Mouse (Mus musculus): ENCODE results near the gene Fam71b. TPM values are rescaled to one million over a fixed set of nuclear protein-coding genes. Genes with fewer than 3 reads are reported as not detected.

The Fam71b gene
- not detected in 2 replicates for polyA plus RNA-seq (2015; fragmentation: Nextera tagmentation; extraction: Ambion mirVana)

- Histone ChIP-seq H3K4me1 (replicated peaks) (no peaks in the 10 kb centered on the region), H3K9me3 (replicated peaks) (no peaks in the 10 kb centered on the region), H3K27me3 (no peaks in the 10 kb centered on the region), H3K4me2 (no peak within 1 kb of the TSS), H3K27ac (no peak within 1 kb of the TSS), H3K4me3 (no peak within 1 kb of the TSS), H3K9ac (no peak within 1 kb of the TSS), H3K36me3 (no peaks in the 10 kb centered on the region)
- 55% methylated on average over 13 of the region's 13 CpGs for WGBS
- ATAC-seq (replicated peaks; ENCODE audit: insufficient number of reproducible peaks, insufficient read depth, low FRiP score, low read depth) = no peak
Observed at GRCm38 (mm10) chr11:46396167-46396859, at the start of gene Fam71b. Gene Fam71b, plus strand, starts transcription at chr11:46396559.

- no peak for ATAC-seq (replicated peaks; ENCODE audit: insufficient number of reproducible peaks, insufficient read depth, low FRiP score, low read depth)
Observed at GRCm38 (mm10) chr11:46347756-46348155, 48.6 kb upstream of the Fam71b start.

GRCm38 (mm10) chr11:46348416-46348815 is 47.9 kb upstream of the Fam71b start:
- H3K4me2 ChIP-seq = no peak overlapping the region
- H3K36me3 ChIP-seq = no peaks in the 10 kb centered on the region
- no peak overlapping the region for H3K27ac ChIP-seq
- 73% methylated on average over 3 of the region's 3 CpGs for WGBS
- no peaks in the 10 kb centered on the region for H3K27me3 ChIP-seq
- no peak overlapping the region for H3K4me3 ChIP-seq
- peaks cover 8% of the 10 kb centered on the region for H3K4me1 ChIP-seq (replicated peaks)
- no peak for ATAC-seq (replicated peaks; ENCODE audit: insufficient number of reproducible peaks, insufficient read depth, low FRiP score, low read depth)
- no peaks in the 10 kb centered on the region for H3K9me3 ChIP-seq (replicated peaks)
- no peak overlapping the region for H3K9ac ChIP-seq

More at GRCm38 (mm10) chr11:46347756-46348155, 48.6 kb upstream of the Fam71b start:
- Histone ChIP-seq H3K9ac (no peak overlapping the region), H3K27me3 (no peaks in the 10 kb centered on the region), H3K9me3 (replicated peaks) (no peaks in the 10 kb centered on the region), H3K36me3 (no peaks in the 10 kb centered on the region), H3K4me1 (replicated peaks) (peaks cover 10% of the 10 kb centered on the region), H3K4me2 (no peak overlapping the region), H3K4me3 (no peak overlapping the region), H3K27ac (no peak overlapping the region)
- 78% methylated on average over 5 of the region's 5 CpGs for WGBS

GRCm38 (mm10) chr11:46349681-46350410 is 46.5 kb upstream of the Fam71b start:
- Histone ChIP-seq H3K27me3 (no peaks in the 10 kb centered on the region), H3K36me3 (no peaks in the 10 kb centered on the region), H3K27ac (no peak overlapping the region), H3K9me3 (replicated peaks) (no peaks in the 10 kb centered on the region), H3K4me2 (no peak overlapping the region), H3K4me1 (replicated peaks) (no peaks in the 10 kb centered on the region), H3K9ac (no peak overlapping the region), H3K4me3 (no peak overlapping the region)
- no peak for ATAC-seq (replicated peaks; ENCODE audit: insufficient number of reproducible peaks, insufficient read depth, low FRiP score, low read depth)
- 62% methylated on average over 2 of the region's 2 CpGs for WGBS

DNA sequence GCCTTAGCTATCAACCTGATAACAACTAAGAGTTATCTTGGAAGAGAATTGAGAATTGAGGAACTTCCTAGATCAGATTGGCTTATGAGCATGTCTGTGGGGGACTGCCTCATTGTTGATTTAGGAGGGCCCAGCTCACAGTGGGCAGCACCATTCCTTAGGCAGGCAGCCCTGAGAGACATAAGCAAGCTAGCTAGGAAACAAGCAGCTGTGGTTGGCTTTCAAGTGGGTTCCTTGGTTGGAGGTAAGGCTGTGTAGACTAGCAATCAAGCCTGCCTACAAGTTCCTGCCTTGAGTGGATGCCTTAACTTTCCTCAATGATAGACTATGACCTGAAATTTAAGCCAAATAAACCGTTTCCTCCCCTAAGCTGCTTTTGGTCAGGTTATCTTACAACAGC is 38.0 kb upstream of the Fam71b start:
- WGBS = 70% methylated on average over 1 of the region's 1 CpGs
- Histone ChIP-seq H3K4me1 (replicated peaks) (no peaks in the 10 kb centered on the region), H3K36me3 (no peaks in the 10 kb centered on the region), H3K9ac (no peak overlapping the region), H3K9me3 (replicated peaks) (no peaks in the 10 kb centered on the region), H3K4me2 (no peak overlapping the region), H3K4me3 (no peak overlapping the region), H3K27ac (no peak overlapping the region), H3K27me3 (no peaks in the 10 kb centered on the region)
- ATAC-seq (replicated peaks; ENCODE audit: insufficient number of reproducible peaks, insufficient read depth, low FRiP score, low read depth) = no peak

- no peak overlapping the region for H3K4me3 ChIP-seq
- H3K9me3 ChIP-seq (replicated peaks) = no peaks in the 10 kb centered on the region
- H3K36me3 ChIP-seq = no peaks in the 10 kb centered on the region
- no peak for ATAC-seq (replicated peaks; ENCODE audit: insufficient number of reproducible peaks, insufficient read depth, low FRiP score, low read depth)
- no peaks in the 10 kb centered on the region for H3K27me3 ChIP-seq
- H3K4me2 ChIP-seq = no peak overlapping the region
- WGBS = 61% methylated on average over 2 of the region's 2 CpGs
- no peaks in the 10 kb centered on the region for H3K4me1 ChIP-seq (replicated peaks)
- H3K9ac ChIP-seq = no peak overlapping the region
- no peak overlapping the region for H3K27ac ChIP-seq
Observed at GRCm38 (mm10) chr11:46360991-46361665, 35.2 kb upstream of the Fam71b start.

DNA sequence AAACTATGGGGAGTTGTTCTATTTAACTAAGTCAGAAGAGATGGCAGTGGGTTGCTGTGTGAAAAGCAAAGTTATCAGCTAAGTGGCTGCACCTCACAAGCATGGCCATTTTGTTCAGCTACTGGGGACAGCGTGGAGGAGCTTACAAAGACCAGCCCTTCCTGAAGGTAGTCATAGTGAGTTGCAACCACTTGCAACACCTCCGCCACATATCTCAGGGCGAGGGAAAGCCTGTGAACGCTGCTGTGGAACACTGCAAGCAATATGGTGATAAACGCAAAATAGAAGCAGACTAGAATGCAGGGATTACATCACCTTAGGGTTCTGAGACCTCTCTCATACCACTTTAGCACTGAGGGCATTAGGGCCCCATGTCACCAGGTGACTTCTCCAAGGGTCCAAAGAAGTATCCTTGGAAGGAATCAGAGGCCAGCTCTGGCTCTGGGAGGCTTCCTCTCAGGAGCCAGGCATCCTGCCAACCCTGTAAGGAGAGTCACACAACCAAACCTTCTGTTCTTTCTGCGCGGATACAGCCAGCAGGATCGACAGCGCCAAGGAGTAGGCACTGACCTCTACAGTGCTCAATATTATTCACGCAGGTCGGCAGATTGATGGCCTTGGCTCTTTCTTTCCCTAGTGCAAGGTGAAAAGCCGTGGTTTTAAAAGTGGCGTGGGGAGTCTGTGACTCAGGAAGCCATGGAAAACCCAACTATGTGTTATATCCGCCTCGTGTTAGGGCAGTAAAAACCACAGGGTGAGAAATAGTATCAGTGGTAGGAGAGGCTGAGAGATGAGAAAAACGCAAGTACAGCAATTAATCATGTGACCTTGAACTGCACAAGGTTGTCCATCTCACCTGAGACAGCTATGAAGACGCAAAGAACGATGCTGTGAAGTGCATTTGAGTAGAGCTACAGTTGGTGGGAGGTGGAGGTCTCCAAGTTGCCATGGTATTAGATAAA is 34.0 kb upstream of the Fam71b start:
- 81% methylated on average over 18 of the region's 18 CpGs for WGBS

DNA sequence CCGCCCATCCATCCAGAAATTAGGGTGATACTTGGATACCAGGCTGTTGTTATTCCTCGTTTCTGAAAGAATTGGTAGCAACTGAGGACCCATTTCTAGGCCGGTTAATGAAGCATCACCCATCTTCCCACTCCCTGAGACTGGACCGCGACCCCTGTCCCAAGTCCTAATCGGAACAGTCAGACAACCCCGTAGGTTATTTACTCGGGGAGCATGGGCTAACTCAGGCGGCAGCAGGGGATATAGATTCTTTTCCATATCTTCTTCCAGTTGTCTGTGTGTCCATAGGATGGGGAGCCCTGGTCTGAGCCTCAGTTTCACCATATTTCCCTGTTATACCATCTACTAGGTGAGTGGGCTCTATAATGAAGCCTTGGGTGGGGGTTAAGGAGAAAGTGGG is 32.5 kb upstream of the Fam71b start:
- no peak overlapping the region for H3K4me3 ChIP-seq
- H3K9me3 ChIP-seq (replicated peaks) = no peaks in the 10 kb centered on the region
- H3K4me1 ChIP-seq (replicated peaks) = no peaks in the 10 kb centered on the region
- no peaks in the 10 kb centered on the region for H3K27me3 ChIP-seq
- WGBS = 90% methylated on average over 9 of the region's 9 CpGs
- no peak overlapping the region for H3K4me2 ChIP-seq
- H3K27ac ChIP-seq = no peak overlapping the region
- H3K9ac ChIP-seq = no peak overlapping the region
- H3K36me3 ChIP-seq = no peaks in the 10 kb centered on the region
- no peak for ATAC-seq (replicated peaks; ENCODE audit: insufficient number of reproducible peaks, insufficient read depth, low FRiP score, low read depth)

More for the DNA sequence above, 34.0 kb upstream of the Fam71b start:
- no peaks in the 10 kb centered on the region for H3K9me3 ChIP-seq (replicated peaks)
- no peak for ATAC-seq (replicated peaks; ENCODE audit: insufficient number of reproducible peaks, insufficient read depth, low FRiP score, low read depth)
- no peaks in the 10 kb centered on the region for H3K36me3 ChIP-seq
- no peaks in the 10 kb centered on the region for H3K4me1 ChIP-seq (replicated peaks)
- no peaks in the 10 kb centered on the region for H3K27me3 ChIP-seq
- no peak overlapping the region for H3K9ac ChIP-seq
- no peak overlapping the region for H3K4me2 ChIP-seq
- H3K27ac ChIP-seq = no peak overlapping the region
- no peak overlapping the region for H3K4me3 ChIP-seq

DNA sequence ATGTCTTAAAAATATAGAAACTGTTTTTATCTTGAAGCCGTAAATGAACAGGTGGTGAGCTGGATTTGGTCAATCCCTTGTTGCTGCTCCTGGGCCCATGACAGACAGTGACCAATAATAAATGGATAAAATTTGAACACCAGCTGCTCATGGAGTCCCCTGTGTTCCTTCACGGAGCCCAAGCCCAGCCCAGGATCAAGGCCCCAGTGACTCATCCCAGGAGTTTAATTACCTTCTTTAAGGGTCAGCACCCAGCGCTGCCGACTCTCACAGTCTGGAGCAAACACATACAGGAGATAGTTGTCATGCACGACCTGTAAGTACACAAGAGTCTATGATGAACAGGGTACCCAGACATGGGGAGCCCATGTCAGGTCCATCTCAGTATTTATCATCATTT is 30.6 kb upstream of the Fam71b start:
- Histone ChIP-seq H3K4me2 (no peak overlapping the region), H3K9ac (no peak overlapping the region), H3K9me3 (replicated peaks) (no peaks in the 10 kb centered on the region), H3K4me1 (replicated peaks) (no peaks in the 10 kb centered on the region), H3K27ac (no peak overlapping the region), H3K36me3 (no peaks in the 10 kb centered on the region), H3K27me3 (no peaks in the 10 kb centered on the region), H3K4me3 (no peak overlapping the region)
- 83% methylated on average over 5 of the region's 5 CpGs for WGBS
- ATAC-seq (replicated peaks; ENCODE audit: insufficient number of reproducible peaks, insufficient read depth, low FRiP score, low read depth) = no peak

GRCm38 (mm10) chr11:46366357-46366756 is 30.0 kb upstream of the Fam71b start:
- Histone ChIP-seq H3K36me3 (no peaks in the 10 kb centered on the region), H3K4me3 (no peak overlapping the region), H3K9me3 (replicated peaks) (no peaks in the 10 kb centered on the region), H3K4me1 (replicated peaks) (no peaks in the 10 kb centered on the region), H3K9ac (no peak overlapping the region), H3K27ac (no peak overlapping the region), H3K27me3 (no peaks in the 10 kb centered on the region), H3K4me2 (no peak overlapping the region)
- WGBS = 63% methylated on average over 3 of the region's 3 CpGs
- no peak for ATAC-seq (replicated peaks; ENCODE audit: insufficient number of reproducible peaks, insufficient read depth, low FRiP score, low read depth)

GRCm38 (mm10) chr11:46370457-46370856 is 25.9 kb upstream of the Fam71b start:
- WGBS = 85% methylated on average over 4 of the region's 4 CpGs
- H3K9ac ChIP-seq = no peak overlapping the region
- H3K4me1 ChIP-seq (replicated peaks) = no peaks in the 10 kb centered on the region
- ATAC-seq (replicated peaks; ENCODE audit: insufficient number of reproducible peaks, insufficient read depth, low FRiP score, low read depth) = no peak
- no peak overlapping the region for H3K4me3 ChIP-seq
- H3K9me3 ChIP-seq (replicated peaks) = no peaks in the 10 kb centered on the region
- no peak overlapping the region for H3K4me2 ChIP-seq
- no peaks in the 10 kb centered on the region for H3K36me3 ChIP-seq
- no peaks in the 10 kb centered on the region for H3K27me3 ChIP-seq
- no peak overlapping the region for H3K27ac ChIP-seq
